Mouse (Mus musculus): ENCODE measurements at regions not wholly inside any gene's neighbourhood (a gene's known extent, or its start where the extent isn't known, plus 50 kb on each side); places are given as distances from the start of the nearest gene placed in this dataset.

DNA sequence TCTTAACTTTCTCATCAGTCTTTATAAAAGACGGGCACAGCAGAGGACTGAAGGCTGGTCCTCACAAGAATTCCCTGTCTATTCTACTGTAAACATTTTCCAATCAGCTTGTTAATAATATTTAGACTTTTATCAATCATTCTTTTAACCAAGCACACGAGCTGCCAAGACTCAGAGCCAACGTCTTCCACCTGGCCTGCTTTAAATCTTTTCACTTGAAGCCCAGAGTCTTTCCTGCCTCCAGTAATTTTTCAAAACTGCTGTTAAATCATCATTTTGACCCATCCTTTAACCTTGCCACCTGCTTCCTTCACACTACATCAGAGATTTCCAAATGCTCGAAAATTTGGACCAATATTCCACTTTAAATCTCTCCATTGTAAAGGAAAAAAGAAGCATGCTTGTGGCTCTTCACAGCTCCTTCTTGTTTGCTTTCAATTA, 451.7 kb upstream of the Pdcd1 start:
- TF ChIP-seq USF1 (IDR thresholded peaks at IDR 0.05; ENCODE audit: low read depth, low read length) (no peak), POLR2A (IDR thresholded peaks at IDR 0.05; ENCODE audit: low read depth, low read length) (no peak), CTCF (conservative IDR thresholded peaks at IDR 0.05 in 1 of 2, IDR thresholded peaks at IDR 0.05 in 1 of 2; ENCODE audit: low read depth in 2 of 2, low read length in 2 of 2) (no peak), RCOR1 (conservative IDR thresholded peaks at IDR 0.05; ENCODE audit: low read depth, low read length) (no peak), BHLHE40 (IDR thresholded peaks at IDR 0.05; ENCODE audit: low read depth, low read length) (no peak), POLR2AphosphoS2 (IDR thresholded peaks at IDR 0.05; ENCODE audit: low read depth, low read length) (no peak), ELF1 (IDR thresholded peaks at IDR 0.05; ENCODE audit: low read depth, low read length) (no peak)

Measured in CH12.LX (cell line).